22 mouse cellular contexts compared by ENCODE assay signal in genomic region chr14:57620598-57621236, GRCm38 (mm10). TPM values are rescaled to one million over a fixed set of nuclear protein-coding genes. Genes with fewer than 3 reads are reported as not detected.
DNase-seq lines count a peak whose midpoint lies in the region; ATAC-seq and TF ChIP-seq lines count a peak whose summit lies in the region.
"Had no signal": no experiment of that assay in that cellular context is flagged by ENCODE, and none has a peak within 500 bp of the region (broad histone marks: within the 10 kb centered on the region; RNA-seq: fewer than 3 reads in every experiment).

No protein-coding gene starts in this region.

- H3K9ac ChIP-seq in kidney, embryonic 14.5 days (ENCODE audit: low read depth, low read length), result no peak overlapping the region
- H3K9ac ChIP-seq in MEL (ENCODE audit: control insufficient read depth, low read depth, low read length, poor library complexity, severe bottlenecking), result no peak overlapping the region
- H3K9ac ChIP-seq in intestine, embryonic 16.5 days (ENCODE audit: low read depth, low read length), result no peak overlapping the region
- H3K9ac ChIP-seq: heart, embryonic 12.5 days; limb, embryonic 15.5 days; midbrain, embryonic 12.5 days had no signal

- H3K79me2 ChIP-seq in MEL (ENCODE audit: control insufficient read depth, insufficient read depth, low read length, poor library complexity), result peaks cover 2% of the 10 kb centered on the region

- TF ChIP-seq CTCF in MEL (IDR thresholded peaks at IDR 0.05 in 2 of 3, conservative IDR thresholded peaks at IDR 0.05 in 1 of 3; ENCODE audit: control insufficient read depth in 1 of 3, insufficient read depth in 1 of 3, low read depth in 2 of 3, low read length in 3 of 3, poor library complexity in 1 of 3, severe bottlenecking in 1 of 3), result no peak

- TF ChIP-seq RAD21 in MEL (IDR thresholded peaks at IDR 0.05; ENCODE audit: low read depth, low read length), result no peak

- TF ChIP-seq POLR2A in MEL (IDR thresholded peaks at IDR 0.05; ENCODE audit: control insufficient read depth in 1 of 2, insufficient read depth in 1 of 2, low read depth in 1 of 2, low read length in 2 of 2, poor library complexity in 1 of 2), result no peak

- DNase-seq in cerebellum, adult 11-12 months, result peak; percentile 47
- no peak for DNase-seq in cerebellum, adult 9-11 months
- peak; percentile 14 for DNase-seq in kidney, adult 11 months
- no peak for DNase-seq in MEL (ENCODE audit: low read depth, low spot score)
- DNase-seq in testis, postnatal 10 days (ENCODE audit: low spot score), result no peak
- DNase-seq in heart, postnatal 14 days, result no peak
- DNase-seq: adrenal gland, postnatal 36 days; heart, postnatal 4 days; lung, adult 2 months; lung, postnatal 4 days; right cerebral cortex, postnatal 14 days; thymus, adult 18-20 months had no signal

- H3K27ac ChIP-seq in kidney, embryonic 14.5 days (ENCODE audit: low read depth, low read length), result no peak overlapping the region
- H3K27ac ChIP-seq in MEL (ENCODE audit: control insufficient read depth, low read depth, low read length), result no peak overlapping the region
- H3K27ac ChIP-seq in intestine, embryonic 16.5 days (ENCODE audit: low read length), result no peak overlapping the region
- H3K27ac ChIP-seq: hindbrain, postnatal 0 days; layer of hippocampus, adult 2 months; left cerebral cortex, adult 2 months; limb, embryonic 15.5 days; midbrain, embryonic 12.5 days had no signal

- no peak overlapping the region for H3K4me2 ChIP-seq in kidney, embryonic 14.5 days (replicated peaks; ENCODE audit: low read depth, low read length)
- H3K4me2 ChIP-seq in intestine, embryonic 16.5 days (ENCODE audit: low read depth, low read length), result no peak overlapping the region
- H3K4me2 ChIP-seq: heart, embryonic 12.5 days; limb, embryonic 15.5 days; midbrain, embryonic 12.5 days had no signal

- no peaks in the 10 kb centered on the region for H3K9me3 ChIP-seq in kidney, embryonic 14.5 days (ENCODE audit: control insufficient read depth, low read length)
- H3K9me3 ChIP-seq in MEL (replicated peaks; ENCODE audit: insufficient read depth, low read length), result no peaks in the 10 kb centered on the region
- H3K9me3 ChIP-seq in intestine, embryonic 16.5 days (ENCODE audit: control insufficient read depth, low read length), result no peaks in the 10 kb centered on the region
- H3K9me3 ChIP-seq: heart, embryonic 12.5 days; limb, embryonic 15.5 days; midbrain, embryonic 12.5 days had no signal

- no peaks in the 10 kb centered on the region for H3K4me1 ChIP-seq in kidney, embryonic 14.5 days (ENCODE audit: control insufficient read depth, insufficient read depth, low read length)
- H3K4me1 ChIP-seq in MEL (ENCODE audit: control insufficient read depth in 1 of 2, insufficient read depth in 2 of 2, low read length in 2 of 2), result peaks cover 7 to 11% of the 10 kb centered on the region in 2 experiments
- 0 out of 2 replicates have a peak, but pooled peaks cover 3% of the 10 kb centered on the region for H3K4me1 ChIP-seq in intestine, embryonic 16.5 days (ENCODE audit: control insufficient read depth, insufficient read depth, low read length)
- H3K4me1 ChIP-seq: limb, embryonic 15.5 days had no signal

- no peaks in the 10 kb centered on the region for H3K27me3 ChIP-seq in kidney, embryonic 14.5 days (ENCODE audit: control insufficient read depth, insufficient read depth, low read length)
- H3K27me3 ChIP-seq in MEL (ENCODE audit: control insufficient read depth in 1 of 2, insufficient read depth in 2 of 2, low read length in 2 of 2), result no peaks in the 10 kb centered on the region
- no peaks in the 10 kb centered on the region for H3K27me3 ChIP-seq in intestine, embryonic 16.5 days (replicated peaks; ENCODE audit: control insufficient read depth, insufficient read depth, low read length)
- H3K27me3 ChIP-seq: heart, embryonic 12.5 days; limb, embryonic 15.5 days; midbrain, embryonic 12.5 days had no signal

- ATAC-seq in kidney, embryonic 14.5 days (ENCODE audit: low FRiP score, low TSS enrichment), result no peak
- ATAC-seq in intestine, embryonic 16.5 days, result peak; percentile 56; the same call in 1 of the 2 replicates
- ATAC-seq: activated CD4-positive, CD25-positive, alpha-beta regulatory T cell, adult 4 months; forebrain, embryonic 16.5 days; hindbrain, postnatal 0 days had no signal

- WGBS in kidney, embryonic 14.5 days, result 62% methylated on average over 4 of the region's 4 CpGs
- WGBS in intestine, embryonic 16.5 days, result 53% methylated on average over 4 of the region's 4 CpGs

- no peak for TF ChIP-seq EP300 in MEL (IDR thresholded peaks at IDR 0.05; ENCODE audit: low read depth in 1 of 2, low read length in 2 of 2)

- intact Hi-C loops in heart, postnatal 14 days (cut with DNase I), result no loop called here

- peaks cover 32% of the 10 kb centered on the region for H3K36me3 ChIP-seq in kidney, embryonic 14.5 days (ENCODE audit: control insufficient read depth, insufficient read depth, low read length)
- H3K36me3 ChIP-seq in MEL (ENCODE audit: control insufficient read depth in 1 of 2, insufficient read depth in 2 of 2, low read length in 2 of 2), result peaks cover 20 to 31% of the 10 kb centered on the region in 2 experiments
- 0 out of 2 replicates have a peak, but pooled peaks cover under 1% of the 10 kb centered on the region for H3K36me3 ChIP-seq in intestine, embryonic 16.5 days (ENCODE audit: control insufficient read depth, insufficient read depth, low read length)

- H3K4me3 ChIP-seq in kidney, embryonic 14.5 days (ENCODE audit: low read length), result no peak overlapping the region
- no peak overlapping the region for H3K4me3 ChIP-seq in MEL (ENCODE audit: control insufficient read depth in 1 of 2, insufficient read depth in 1 of 2, low read depth in 2 of 2, low read length in 2 of 2)
- no peak overlapping the region for H3K4me3 ChIP-seq in intestine, embryonic 16.5 days (ENCODE audit: low read length)
- H3K4me3 ChIP-seq: heart, embryonic 12.5 days; layer of hippocampus, adult 2 months; left cerebral cortex, adult 2 months; limb, embryonic 15.5 days; midbrain, embryonic 12.5 days had no signal

TF ChIP-seq in MEL, 35 proteins besides CTCF, POLR2A, EP300 and RAD21:
- TF ChIP-seq TCF12 (IDR thresholded peaks at IDR 0.05; ENCODE audit: low read depth, low read length), result no peak
- no peak for TF ChIP-seq USF1 (IDR thresholded peaks at IDR 0.05; ENCODE audit: low read depth, low read length)
- TF ChIP-seq MAX (IDR thresholded peaks at IDR 0.05; ENCODE audit: low read length), result no peak
- no peak for TF ChIP-seq HCFC1 (IDR thresholded peaks at IDR 0.05; ENCODE audit: low read depth, low read length)
- peak; percentile 51; the same call in 1 of the 2 replicates for TF ChIP-seq RCOR1 (IDR thresholded peaks at IDR 0.05; ENCODE audit: low read depth, low read length)

RNA-seq across cellular contexts. Expression of gene Xpo4, which starts 44.5 kb away (rescaled TPM):
- polyA plus RNA-seq in kidney, embryonic 14.5 days (2014; fragmentation: Nextera tagmentation; extraction: Ambion mirVana), result 25.4 and 36.7 TPM in 2 replicates
- total RNA-seq in MEL (2012; rRNA removed), result 45.6 and 46.5 TPM in 2 replicates
- polyA plus RNA-seq in MEL (2012; ENCODE audit: insufficient read depth in 1 of 2, insufficient read length in 2 of 2, low read depth in 1 of 2, low replicate concordance in 2 of 2, missing spikeins in 1 of 2), result 10 to 100 TPM in 1 of 2 experiments, not detected in 1; 32.3 TPM
- polyA plus RNA-seq in intestine, embryonic 16.5 days (2015; fragmentation: Nextera tagmentation; extraction: Ambion mirVana), result 16.1 and 17.0 TPM in 2 replicates
- total RNA-seq in heart, postnatal 14 days (2021), result 10 to 100 TPM; 11.6 to 12.8 TPM

RNA-seq across cellular contexts. Expression of gene Eef1akmt1, which starts 49.3 kb away (rescaled TPM):
- 102 and 131 TPM in 2 replicates for polyA plus RNA-seq in kidney, embryonic 14.5 days (2014; fragmentation: Nextera tagmentation; extraction: Ambion mirVana)
- 40.6 and 44.0 TPM in 2 replicates for total RNA-seq in MEL (2012; rRNA removed)
- 10 to 100 TPM in 1 of 2 experiments, not detected in 1; 51.0 TPM for polyA plus RNA-seq in MEL (2012; ENCODE audit: insufficient read depth in 1 of 2, insufficient read length in 2 of 2, low read depth in 1 of 2, low replicate concordance in 2 of 2, missing spikeins in 1 of 2)
- polyA plus RNA-seq in intestine, embryonic 16.5 days (2015; fragmentation: Nextera tagmentation; extraction: Ambion mirVana), result 89.8 and 91.7 TPM in 2 replicates
- total RNA-seq in heart, postnatal 14 days (2021), result 10 to 100 TPM; 29.6 to 31.6 TPM

Comparison
In these comparisons a context has a peak if more than half of its experiments do, and no peak if none do; other contexts are left out.
1. DNase-seq: peak in cerebellum, adult 11-12 months (single experiment) and kidney, adult 11 months (single experiment); none in cerebellum, adult 9-11 months (single experiment), MEL (single experiment), testis, postnatal 10 days (single experiment) and heart, postnatal 14 days (0 of 2).